Mouse (Mus musculus) WW6 (cell line): Measurements from ENCODE around the gene Kat8.
"Not testable (repeated sequence)": the region's sequence is repeated elsewhere in the genome, so short reads cannot be mapped to it uniquely, and the experiment has no call there.

Experiments used
- DNase-seq: peaks from one replicate; pipeline ENCODE4 v3.0.0-alpha.2; 2013; ENCODE audit warnings: low read depth, low spot score

Gene Kat8

GRCm38 (mm10) chr7:127931351-127932135, 19.2 kb downstream of the Kat8 start:
- no peak for DNase-seq

GRCm38 (mm10) chr7:127932273-127933031, 20.1 kb downstream of the Kat8 start:
- no peak for DNase-seq

GRCm38 (mm10) chr7:127934075-127934474, 21.8 kb downstream of the Kat8 start:
- no peak for DNase-seq

GRCm38 (mm10) chr7:127935028-127935722, 22.9 kb downstream of the Kat8 start:
- DNase-seq: peak; percentile 87

GRCm38 (mm10) chr7:127935748-127936159, 23.4 kb downstream of the Kat8 start:
- DNase-seq: no peak

GRCm38 (mm10) chr7:127936216-127936884, 24.0 kb downstream of the Kat8 start:
- DNase-seq: no peak

- DNase-seq: not testable (repeated sequence)
Measured at GRCm38 (mm10) chr7:127942097-127942496, 29.8 kb downstream of the Kat8 start.

- DNase-seq: no peak
Measured at GRCm38 (mm10) chr7:127944614-127945013, 32.3 kb downstream of the Kat8 start.

- DNase-seq: no peak
Measured at GRCm38 (mm10) chr7:127946470-127947023, 34.2 kb downstream of the Kat8 start, which contains the start of gene Prss36. Gene Prss36, minus strand, starts transcription at chr7:127946725.

- DNase-seq: no peak
Measured at GRCm38 (mm10) chr7:127952864-127953581, 40.7 kb downstream of the Kat8 start.

GRCm38 (mm10) chr7:127959364-127959763, 47.0 kb downstream of the Kat8 start:
- no peak for DNase-seq

GRCm38 (mm10) chr7:127966371-127966918, 54.1 kb downstream of the Kat8 start:
- no peak for DNase-seq

- peak; percentile 86 for DNase-seq
Measured at GRCm38 (mm10) chr7:127967004-127967921, 54.9 kb downstream of the Kat8 start, which contains the start of gene Fus. Gene Fus, plus strand, starts transcription at chr7:127967457.

GRCm38 (mm10) chr7:127967922-127968828, 55.9 kb downstream of the Kat8 start:
- DNase-seq: no peak

GRCm38 (mm10) chr7:127974413-127974930, 62.2 kb downstream of the Kat8 start:
- no peak for DNase-seq
